Mouse (Mus musculus) midbrain, embryonic 11.5 days (tissue): ENCODE results near the gene Map4k4. TPM values are rescaled to one million over a fixed set of nuclear protein-coding genes. Genes with fewer than 3 reads are reported as not detected.

Experiments used
- ATAC-seq: fragments of 200-750 bp; cut with Nextera tagmentation; 2 replicates; pipeline ENCODE4 v1.8.0; 2017; ENCODE audit warnings: moderate TSS enrichment, moderate library complexity; ENCODE audit not compliant: low FRiP score
- DNase-seq: peaks from one replicate; pipeline ENCODE4 v3.0.0; 2015; ENCODE audit warnings: low spot score; ENCODE audit errors: missing footprints
- H3K27ac ChIP-seq: fragments of 300-500 bp; sonication (generic); 2 replicates; pipeline ENCODE4 v1.5.1; 2014; ENCODE audit warnings: low read depth, low read length
- H3K27me3 ChIP-seq: fragments of 300-500 bp; sonication (generic); 2 replicates; pipeline ENCODE4 v1.6.1; 2014; ENCODE audit warnings: mild to moderate bottlenecking, low read length, moderate library complexity, mixed read lengths; ENCODE audit not compliant: control insufficient read depth, insufficient read depth
- H3K36me3 ChIP-seq: fragments of 300-500 bp; sonication (generic); 2 replicates; pipeline ENCODE4 v1.6.1; 2014; ENCODE audit warnings: mild to moderate bottlenecking, low read length, moderate library complexity, mixed read lengths; ENCODE audit not compliant: control insufficient read depth, insufficient read depth
- H3K4me1 ChIP-seq: fragments of 300-500 bp; sonication (generic); 2 replicates; pipeline ENCODE4 v1.6.1; 2014; ENCODE audit warnings: low read length; ENCODE audit not compliant: control insufficient read depth, insufficient read depth
- H3K4me2 ChIP-seq: fragments of 300-500 bp; sonication (generic); 2 replicates; pipeline ENCODE4 v1.6.1; 2014; ENCODE audit warnings: mild to moderate bottlenecking, moderate library complexity
- H3K4me3 ChIP-seq: fragments of 300-500 bp; sonication (generic); 2 replicates; pipeline ENCODE4 v1.5.1; 2014; ENCODE audit warnings: low read depth, low read length
- H3K9ac ChIP-seq: fragments of 300-500 bp; sonication (generic); 2 replicates; pipeline ENCODE4 v1.6.1; 2014; ENCODE audit warnings: low read length
- H3K9me3 ChIP-seq: fragments of 300-500 bp; sonication (generic); 2 replicates; pipeline ENCODE4 v1.6.1; 2016; ENCODE audit warnings: low read length; ENCODE audit not compliant: control insufficient read depth
- WGBS: fragments of 180-500 bp; shearing (Covaris S2); extraction: QIAGEN DNeasy Blood & Tissue Kit; methylation state at CpG from one replicate; pipeline ENCODE4 v1.1.7; 2014; 5-methylcytosine and 5-hydroxymethylcytosine counted together
- polyA plus RNA-seq: library from polyadenylated mRNA; unstranded; fragments of >200 nt; fragmentation: Nextera tagmentation; extraction: Ambion mirVana; gene quantifications from 2 replicates; pipeline ENCODE4 v1.2.1, GENCODE M21; 2014

Gene Map4k4
- polyA plus RNA-seq, 1 experiment from 2014 or later: 33.7 TPM

GRCm38 (mm10) chr1:39949205-39949604, 48.5 kb downstream of the Map4k4 start:
- 60% methylated on average over 5 of the region's 5 CpGs for WGBS
- Histone ChIP-seq H3K9me3 (no peaks in the 10 kb centered on the region), H3K36me3 (no peaks in the 10 kb centered on the region), H3K27ac (no peak overlapping the region), H3K4me3 (no peak overlapping the region), H3K27me3 (no peaks in the 10 kb centered on the region), H3K9ac (no peak overlapping the region), H3K4me1 (peaks cover 51% of the 10 kb centered on the region), H3K4me2 (no peak overlapping the region)
- no peak for DNase-seq
- ATAC-seq: no peak

DNA sequence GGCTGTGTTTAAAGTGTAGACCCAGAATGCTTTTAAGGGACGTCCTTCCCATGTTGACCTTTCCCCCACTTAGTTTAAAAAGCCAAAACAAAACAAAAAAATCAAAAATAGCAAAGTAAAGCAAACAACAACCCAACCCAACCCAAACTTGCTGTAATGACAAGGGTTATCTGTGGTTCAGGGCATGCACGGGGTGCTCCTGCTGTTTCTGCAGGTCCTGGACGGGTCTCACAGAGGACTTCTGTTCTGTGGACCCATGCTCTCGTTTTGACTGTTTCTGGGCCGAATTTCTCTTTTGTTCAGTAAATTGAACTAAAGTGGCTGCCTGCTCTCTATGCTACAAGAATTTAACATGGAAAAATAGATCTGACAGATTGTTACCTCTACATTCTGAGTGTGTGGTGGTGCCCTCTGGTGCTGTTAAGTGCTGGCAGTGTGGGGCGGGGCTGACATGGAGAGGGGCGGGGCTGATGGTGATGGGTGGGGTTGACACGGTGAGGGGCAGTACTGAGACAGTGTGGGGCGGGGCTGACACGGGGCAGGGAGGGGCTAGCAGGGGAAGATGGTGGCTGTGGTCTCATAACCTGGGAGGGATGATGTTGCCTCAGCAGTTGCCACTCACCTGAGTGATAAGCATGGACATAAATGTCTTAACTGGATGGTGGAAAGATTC, 49.2 kb downstream of the Map4k4 start:
- peak; percentile 45; the same call in 1 of the 2 replicates for ATAC-seq
- Histone ChIP-seq H3K4me2 (no peak overlapping the region), H3K27me3 (no peaks in the 10 kb centered on the region), H3K9ac (no peak overlapping the region), H3K36me3 (no peaks in the 10 kb centered on the region), H3K27ac (no peak overlapping the region), H3K4me3 (no peak overlapping the region), H3K9me3 (no peaks in the 10 kb centered on the region), H3K4me1 (peaks cover 44% of the 10 kb centered on the region)
- WGBS: 49% methylated on average over 10 of the region's 10 CpGs
- DNase-seq: no peak

DNA sequence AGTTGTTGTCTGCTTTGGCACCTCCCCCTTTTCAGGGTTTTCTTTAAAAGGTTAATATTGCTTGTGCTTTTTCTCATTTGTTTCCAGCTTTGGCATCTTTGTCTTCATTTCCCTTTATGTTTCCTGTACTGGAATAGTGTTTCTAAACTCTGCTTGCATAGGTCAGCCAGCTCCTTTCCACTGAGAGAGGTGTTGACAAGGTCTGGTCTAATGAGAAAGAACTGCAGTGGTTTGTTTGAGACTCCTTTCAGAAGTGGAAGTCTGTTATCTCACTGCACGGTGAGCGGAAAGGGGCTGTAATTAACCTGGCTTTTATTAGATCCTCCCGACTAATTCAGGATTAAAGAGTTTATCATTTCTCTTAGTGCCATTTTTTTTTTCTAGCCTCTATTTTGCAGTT, 49.9 kb downstream of the Map4k4 start:
- no peak overlapping the region for H3K4me3 ChIP-seq
- WGBS: 82% methylated on average over 3 of the region's 3 CpGs
- H3K36me3 ChIP-seq: no peaks in the 10 kb centered on the region
- peaks cover 43% of the 10 kb centered on the region for H3K4me1 ChIP-seq
- H3K27ac ChIP-seq: no peak overlapping the region
- H3K27me3 ChIP-seq: no peaks in the 10 kb centered on the region
- H3K9ac ChIP-seq: no peak overlapping the region
- no peaks in the 10 kb centered on the region for H3K9me3 ChIP-seq
- no peak overlapping the region for H3K4me2 ChIP-seq
- DNase-seq (no peak), ATAC-seq (no peak)

DNA sequence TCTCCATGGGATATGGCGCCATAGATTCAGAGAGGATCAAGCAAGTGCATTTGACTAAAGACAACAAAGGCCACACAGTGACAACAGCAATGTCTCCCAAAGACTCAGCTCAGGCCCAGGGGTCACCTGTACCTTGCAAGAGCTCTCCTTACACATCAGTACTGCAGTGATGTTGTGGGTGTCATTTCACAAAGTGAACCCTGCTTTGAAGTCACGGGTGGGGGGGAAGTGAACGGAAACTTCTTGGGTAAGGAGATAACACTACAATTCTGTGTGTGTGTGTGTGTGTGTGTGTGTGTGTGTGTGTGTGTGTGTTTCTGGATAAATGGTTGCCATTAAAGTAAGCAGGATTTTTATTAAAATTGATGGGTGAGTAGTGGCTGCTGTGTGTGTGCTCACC, 53.9 kb downstream of the Map4k4 start:
- Histone ChIP-seq H3K4me2 (no peak overlapping the region), H3K36me3 (no peaks in the 10 kb centered on the region), H3K9me3 (no peaks in the 10 kb centered on the region), H3K4me3 (no peak overlapping the region), H3K27ac (no peak overlapping the region), H3K4me1 (peaks cover 16% of the 10 kb centered on the region), H3K27me3 (no peaks in the 10 kb centered on the region), H3K9ac (no peak overlapping the region)
- WGBS: 93% methylated on average over 3 of the region's 3 CpGs
- DNase-seq: no peak
- ATAC-seq: no peak

DNA sequence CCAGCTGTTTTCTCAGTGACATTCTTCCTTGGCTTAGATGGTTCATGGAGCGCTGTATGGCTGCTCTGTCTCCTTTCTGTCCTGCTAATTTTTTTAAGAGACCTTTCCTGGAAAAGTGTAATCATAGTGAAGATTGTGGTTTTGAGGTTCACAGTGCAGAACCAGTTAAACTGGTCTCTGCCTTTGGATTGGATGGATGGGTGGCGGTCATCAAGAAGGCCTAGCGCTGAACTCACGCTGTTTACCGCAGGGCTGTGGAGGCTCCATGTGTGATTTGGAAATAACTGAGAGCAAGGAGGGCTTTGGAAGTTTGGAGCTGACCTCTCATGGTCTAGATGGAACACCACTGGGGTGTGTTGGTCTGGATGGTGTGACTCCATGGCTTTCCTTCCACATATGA, 56.0 kb downstream of the Map4k4 start:
- Histone ChIP-seq H3K27me3 (no peaks in the 10 kb centered on the region), H3K4me3 (no peak overlapping the region), H3K9me3 (no peaks in the 10 kb centered on the region), H3K27ac (no peak overlapping the region), H3K9ac (no peak overlapping the region), H3K4me2 (no peak overlapping the region), H3K36me3 (no peaks in the 10 kb centered on the region), H3K4me1 (peaks cover 10% of the 10 kb centered on the region)
- ATAC-seq (no peak), DNase-seq (no peak)
- 79% methylated on average over 5 of the region's 5 CpGs for WGBS

DNA sequence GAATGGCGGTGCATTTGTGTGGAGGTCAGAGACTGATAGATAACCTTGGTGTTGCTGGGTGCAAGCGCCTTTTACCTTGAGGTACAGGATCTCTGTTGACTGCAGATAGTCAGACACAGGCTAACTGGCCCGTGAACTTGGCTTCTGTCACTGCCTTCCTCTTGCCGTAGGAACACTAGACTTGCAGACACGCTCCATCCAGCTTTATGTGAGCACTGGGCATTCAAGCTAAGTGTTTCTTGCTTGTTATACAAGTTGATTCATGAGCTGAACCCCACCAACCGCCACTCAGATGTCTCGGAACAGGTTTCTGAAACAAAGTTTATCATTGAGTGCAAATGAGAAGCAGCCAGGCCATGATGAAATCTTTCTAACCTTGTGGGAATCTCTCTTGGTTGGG, 57.3 kb downstream of the Map4k4 start:
- DNase-seq: no peak
- ATAC-seq: no peak
- Histone ChIP-seq H3K36me3 (no peaks in the 10 kb centered on the region; the same call in 1 of the 2 replicates), H3K9me3 (no peaks in the 10 kb centered on the region), H3K27ac (no peak overlapping the region), H3K4me3 (no peak overlapping the region), H3K27me3 (no peaks in the 10 kb centered on the region), H3K4me2 (no peak overlapping the region), H3K9ac (no peak overlapping the region), H3K4me1 (peaks cover 11% of the 10 kb centered on the region)
- WGBS: 90% methylated on average over 7 of the region's 7 CpGs

DNA sequence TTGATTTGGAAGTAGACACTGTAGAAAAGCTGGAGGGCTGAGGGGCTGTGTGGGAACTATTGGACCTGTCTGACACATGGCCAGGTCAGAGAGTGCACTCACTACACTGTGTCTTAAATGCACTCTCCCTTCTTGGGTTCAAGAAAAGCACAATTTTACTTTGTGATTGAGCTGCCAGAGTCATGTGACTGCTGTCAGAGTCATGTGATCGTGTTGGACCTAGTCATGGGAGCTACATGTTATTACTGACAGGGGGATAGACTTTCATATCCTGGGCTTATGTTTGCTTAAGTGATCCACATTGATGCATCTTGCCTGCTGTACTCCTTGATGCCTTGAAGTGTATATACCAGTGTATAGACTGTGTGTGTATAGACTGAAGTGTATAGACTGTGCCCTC, 59.9 kb downstream of the Map4k4 start:
- Histone ChIP-seq H3K27ac (no peak overlapping the region), H3K36me3 (no peaks in the 10 kb centered on the region; the same call in 1 of the 2 replicates), H3K4me2 (no peak overlapping the region), H3K27me3 (no peaks in the 10 kb centered on the region), H3K9me3 (no peaks in the 10 kb centered on the region), H3K9ac (no peak overlapping the region), H3K4me1 (peaks cover 14% of the 10 kb centered on the region), H3K4me3 (no peak overlapping the region)
- no peak for ATAC-seq
- 100% methylated on average over 1 of the region's 1 CpGs for WGBS
- DNase-seq: no peak

GRCm38 (mm10) chr1:39961113-39961512, 60.4 kb downstream of the Map4k4 start:
- no peak overlapping the region for H3K9ac ChIP-seq
- no peaks in the 10 kb centered on the region; the same call in 1 of the 2 replicates for H3K36me3 ChIP-seq
- no peak overlapping the region for H3K4me3 ChIP-seq
- no peak for ATAC-seq
- no peak overlapping the region for H3K27ac ChIP-seq
- no peaks in the 10 kb centered on the region for H3K9me3 ChIP-seq
- 92% methylated on average over 6 of the region's 6 CpGs for WGBS
- no peak for DNase-seq
- H3K4me1 ChIP-seq: peaks cover 12% of the 10 kb centered on the region
- H3K27me3 ChIP-seq: no peaks in the 10 kb centered on the region
- H3K4me2 ChIP-seq: no peak overlapping the region

DNA sequence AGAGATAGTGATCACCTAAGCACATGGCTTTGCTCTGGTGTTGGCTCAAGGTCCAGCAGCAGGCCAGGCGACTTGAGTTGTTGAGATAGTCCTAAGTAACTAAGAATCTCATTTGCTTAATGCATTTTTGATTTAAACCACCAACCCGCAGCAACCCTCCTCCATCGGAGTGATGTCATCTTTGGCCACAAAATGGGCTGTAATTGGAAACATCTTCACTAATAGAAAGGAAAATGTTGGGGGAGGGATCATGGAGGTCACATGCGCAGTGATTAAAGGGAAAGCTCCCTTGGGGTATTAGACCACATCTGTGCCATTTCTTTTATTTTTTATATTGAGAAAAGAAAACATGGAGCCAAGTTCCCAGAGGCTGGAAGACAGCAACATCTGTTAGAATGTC, 61.6 kb downstream of the Map4k4 start:
- Histone ChIP-seq H3K4me3 (no peak overlapping the region), H3K9ac (no peak overlapping the region), H3K4me2 (no peak overlapping the region), H3K36me3 (no peaks in the 10 kb centered on the region; the same call in 1 of the 2 replicates), H3K9me3 (no peaks in the 10 kb centered on the region), H3K27ac (no peak overlapping the region), H3K27me3 (no peaks in the 10 kb centered on the region), H3K4me1 (peaks cover 9% of the 10 kb centered on the region; the same call in 1 of the 2 replicates)
- WGBS: 77% methylated on average over 4 of the region's 4 CpGs
- no peak for ATAC-seq
- no peak for DNase-seq
